Mouse (Mus musculus) erythroblast, embryonic 14.5 days (primary cell): ENCODE results near the gene Cib3.

Source experiments
- GATA1 ChIP-seq: IDR thresholded peaks from 2 replicates; pipeline ENCODE4 v1.6.1; 2012; ENCODE audit warnings: low read length, inconsistent platforms, mixed read lengths
- TAL1 ChIP-seq: IDR thresholded peaks from 3 replicates; pipeline ENCODE4 v1.6.1; 2012; ENCODE audit warnings: low read length, inconsistent platforms, mixed read lengths

GRCm38 (mm10) chr8:72208582-72208981 is 4.1 kb downstream of the Cib3 start:
- TF ChIP-seq TAL1 (no peak), GATA1 (no peak)
